12 mouse cellular contexts compared by ENCODE assay signal in genomic region chr10:53517770-53518598, GRCm38 (mm10).
DNase-seq lines count a peak whose midpoint lies in the region; ATAC-seq and TF ChIP-seq lines count a peak whose summit lies in the region.
"Had no signal": no experiment of that assay in that cellular context is flagged by ENCODE, and none has a peak within 500 bp of the region (broad histone marks: within the 10 kb centered on the region; RNA-seq: fewer than 3 reads in every experiment).

No protein-coding gene starts in this region.

- H3K4me2 ChIP-seq in heart, embryonic 11.5 days = no peak overlapping the region
- H3K4me2 ChIP-seq in neural tube, embryonic 11.5 days (ENCODE audit: low read depth) = no peak overlapping the region
- no peak overlapping the region for H3K4me2 ChIP-seq in intestine, embryonic 16.5 days (ENCODE audit: low read depth, low read length)
- H3K4me2 ChIP-seq in stomach, postnatal 0 days (replicated peaks; ENCODE audit: low read depth) = 0 out of 2 replicates have a peak overlapping the region, but pooled peaks have one; percentile 9

- no peaks in the 10 kb centered on the region for H3K36me3 ChIP-seq in heart, embryonic 11.5 days (ENCODE audit: control insufficient read depth, insufficient read depth, low read length)
- no peaks in the 10 kb centered on the region for H3K36me3 ChIP-seq in neural tube, embryonic 11.5 days (ENCODE audit: control insufficient read depth, insufficient read depth, low read length)
- no peaks in the 10 kb centered on the region for H3K36me3 ChIP-seq in intestine, embryonic 16.5 days (ENCODE audit: control insufficient read depth, insufficient read depth, low read length)
- H3K36me3 ChIP-seq in stomach, postnatal 0 days (ENCODE audit: control insufficient read depth, insufficient read depth, low read length) = no peaks in the 10 kb centered on the region

- no peak overlapping the region for H3K9ac ChIP-seq in heart, embryonic 11.5 days (ENCODE audit: low read depth, low read length)
- no peak overlapping the region for H3K9ac ChIP-seq in neural tube, embryonic 11.5 days (ENCODE audit: low read length)
- no peak overlapping the region for H3K9ac ChIP-seq in intestine, embryonic 16.5 days (ENCODE audit: low read depth, low read length)
- H3K9ac ChIP-seq in stomach, postnatal 0 days (ENCODE audit: low read length) = no peak overlapping the region

- no peaks in the 10 kb centered on the region for H3K27me3 ChIP-seq in heart, embryonic 11.5 days (ENCODE audit: control insufficient read depth, insufficient read depth, low read length)
- H3K27me3 ChIP-seq in neural tube, embryonic 11.5 days (ENCODE audit: control insufficient read depth, insufficient read depth, low read length) = no peaks in the 10 kb centered on the region
- H3K27me3 ChIP-seq in intestine, embryonic 16.5 days (replicated peaks; ENCODE audit: control insufficient read depth, insufficient read depth, low read length) = no peaks in the 10 kb centered on the region
- H3K27me3 ChIP-seq in stomach, postnatal 0 days (ENCODE audit: control insufficient read depth, insufficient read depth, low read length) = no peaks in the 10 kb centered on the region
- H3K27me3 ChIP-seq: CH12.LX had no signal

- TF ChIP-seq EP300 in stomach, postnatal 0 days (optimal IDR thresholded peaks at IDR 0.05) = no peak

- 0 out of 2 replicates have a peak, but pooled peaks cover 3% of the 10 kb centered on the region for H3K4me1 ChIP-seq in heart, embryonic 11.5 days (ENCODE audit: control insufficient read depth, insufficient read depth, low read length)
- H3K4me1 ChIP-seq in neural tube, embryonic 11.5 days (ENCODE audit: control insufficient read depth, insufficient read depth, low read length) = peaks cover 6% of the 10 kb centered on the region; the same call in 1 of the 2 replicates
- H3K4me1 ChIP-seq in intestine, embryonic 16.5 days (ENCODE audit: control insufficient read depth, insufficient read depth, low read length) = peaks cover 11% of the 10 kb centered on the region; the same call in 1 of the 2 replicates
- no peaks in the 10 kb centered on the region for H3K4me1 ChIP-seq in stomach, postnatal 0 days (replicated peaks; ENCODE audit: control insufficient read depth, insufficient read depth)

- no peak for DNase-seq in heart, adult 9 months (ENCODE audit: low spot score in 2 of 2)
- DNase-seq in neural tube, embryonic 11.5 days (ENCODE audit: low spot score) = no peak
- DNase-seq in neural tube, embryonic 10.5 days (ENCODE audit: extremely low spot score, low spot score) = no peak
- DNase-seq in stomach, postnatal 0 days (ENCODE audit: low spot score) = no peak
- no peak for DNase-seq in adrenal gland, postnatal 25 days
- DNase-seq in layer of hippocampus, adult 9-11 months = no peak
- DNase-seq: cerebellum, adult 9-10 months; gastrocnemius, postnatal 10 days; lung, postnatal 36 days had no signal

- H3K9me3 ChIP-seq in heart, embryonic 11.5 days (replicated peaks; ENCODE audit: control insufficient read depth, low read length) = no peaks in the 10 kb centered on the region
- no peaks in the 10 kb centered on the region for H3K9me3 ChIP-seq in neural tube, embryonic 11.5 days (ENCODE audit: control insufficient read depth, low read length)
- H3K9me3 ChIP-seq in intestine, embryonic 16.5 days (ENCODE audit: control insufficient read depth, low read length) = no peaks in the 10 kb centered on the region
- H3K9me3 ChIP-seq in stomach, postnatal 0 days (ENCODE audit: control insufficient read depth, low read length) = no peaks in the 10 kb centered on the region

- TF ChIP-seq CTCF in stomach, postnatal 0 days (IDR thresholded peaks at IDR 0.05; ENCODE audit: low read depth) = no peak

- peak overlapping the region; percentile 58 for H3K27ac ChIP-seq in heart, embryonic 11.5 days (ENCODE audit: low read depth, low read length)
- peak overlapping the region; percentile 60; the same call in 1 of the 2 replicates for H3K27ac ChIP-seq in neural tube, embryonic 11.5 days (ENCODE audit: low read depth, low read length)
- H3K27ac ChIP-seq in intestine, embryonic 16.5 days (ENCODE audit: low read length) = peak overlapping the region; percentile 73
- peak overlapping the region; percentile 73; the same call in 1 of the 2 replicates for H3K27ac ChIP-seq in stomach, postnatal 0 days (replicated peaks)

- no peak for ATAC-seq in heart, embryonic 11.5 days (replicated peaks; ENCODE audit: insufficient number of reproducible peaks, low FRiP score, low TSS enrichment)
- ATAC-seq in neural tube, embryonic 11.5 days (ENCODE audit: insufficient read depth, low FRiP score, low TSS enrichment) = no peak
- no peak for ATAC-seq in intestine, embryonic 16.5 days
- ATAC-seq in stomach, postnatal 0 days (ENCODE audit: low FRiP score, low TSS enrichment) = no peak

- 79% methylated on average over 14 of the region's 14 CpGs for WGBS in heart, embryonic 11.5 days (ENCODE audit: insufficient replicate concordance)
- WGBS in neural tube, embryonic 11.5 days = 81% methylated on average over 14 of the region's 14 CpGs
- WGBS in intestine, embryonic 16.5 days = 73% methylated on average over 14 of the region's 14 CpGs
- 76% methylated on average over 14 of the region's 14 CpGs for WGBS in stomach, postnatal 0 days

- H3K4me3 ChIP-seq in heart, embryonic 11.5 days (ENCODE audit: low read depth, low read length) = no peak overlapping the region
- H3K4me3 ChIP-seq in neural tube, embryonic 11.5 days (ENCODE audit: low read depth, low read length) = no peak overlapping the region
- H3K4me3 ChIP-seq in intestine, embryonic 16.5 days (ENCODE audit: low read length) = no peak overlapping the region
- H3K4me3 ChIP-seq in stomach, postnatal 0 days (ENCODE audit: low read depth, low read length) = no peak overlapping the region
